Mouse (Mus musculus) cortical plate, adult 2 months (tissue): Measurements from ENCODE around the gene Lmo1. TPM values are rescaled to one million over a fixed set of nuclear protein-coding genes. Genes with fewer than 3 reads are reported as not detected.

Experiments
- H3K27ac ChIP-seq: fragments of 200-500 bp; 2 replicates; pipeline ENCODE4 v1.5.1; 2012; ENCODE audit warnings: low read length, control low read depth, inconsistent platforms; ENCODE audit not compliant: insufficient read depth
- H3K4me1 ChIP-seq: fragments of 200-500 bp; 2 replicates; pipeline ENCODE4 v1.6.1; 2011; ENCODE audit warnings: low read length; ENCODE audit not compliant: control insufficient read depth, insufficient read depth
- H3K4me3 ChIP-seq: fragments of 200-500 bp; 2 replicates; pipeline ENCODE4 v1.5.1; 2011; ENCODE audit warnings: mild to moderate bottlenecking, low read length, control low read depth; ENCODE audit not compliant: insufficient read depth
- CTCF ChIP-seq: fragments of 200-500 bp; IDR thresholded peaks from 2 replicates; pipeline ENCODE4 v1.5.1; 2011; ENCODE audit warnings: mild to moderate bottlenecking, control low read depth, low read length; ENCODE audit not compliant: insufficient read depth; ENCODE audit errors: extremely low read depth
- POLR2A ChIP-seq: fragments of 200-500 bp; IDR thresholded peaks from 2 replicates; pipeline ENCODE4 v1.6.1; 2011; ENCODE audit warnings: mild to moderate bottlenecking, low read length, control low read depth; ENCODE audit not compliant: insufficient read depth; ENCODE audit errors: extremely low read depth
- polyA plus RNA-seq: library from polyadenylated mRNA; depleted of rRNA; stranded (reverse); fragments of >200 nt; gene quantifications from 2 replicates; pipeline ENCODE4 v1.2.3, GENCODE M21; 2012

The Lmo1 gene
- polyA plus RNA-seq, 1 experiment: 24.0 TPM

DNA sequence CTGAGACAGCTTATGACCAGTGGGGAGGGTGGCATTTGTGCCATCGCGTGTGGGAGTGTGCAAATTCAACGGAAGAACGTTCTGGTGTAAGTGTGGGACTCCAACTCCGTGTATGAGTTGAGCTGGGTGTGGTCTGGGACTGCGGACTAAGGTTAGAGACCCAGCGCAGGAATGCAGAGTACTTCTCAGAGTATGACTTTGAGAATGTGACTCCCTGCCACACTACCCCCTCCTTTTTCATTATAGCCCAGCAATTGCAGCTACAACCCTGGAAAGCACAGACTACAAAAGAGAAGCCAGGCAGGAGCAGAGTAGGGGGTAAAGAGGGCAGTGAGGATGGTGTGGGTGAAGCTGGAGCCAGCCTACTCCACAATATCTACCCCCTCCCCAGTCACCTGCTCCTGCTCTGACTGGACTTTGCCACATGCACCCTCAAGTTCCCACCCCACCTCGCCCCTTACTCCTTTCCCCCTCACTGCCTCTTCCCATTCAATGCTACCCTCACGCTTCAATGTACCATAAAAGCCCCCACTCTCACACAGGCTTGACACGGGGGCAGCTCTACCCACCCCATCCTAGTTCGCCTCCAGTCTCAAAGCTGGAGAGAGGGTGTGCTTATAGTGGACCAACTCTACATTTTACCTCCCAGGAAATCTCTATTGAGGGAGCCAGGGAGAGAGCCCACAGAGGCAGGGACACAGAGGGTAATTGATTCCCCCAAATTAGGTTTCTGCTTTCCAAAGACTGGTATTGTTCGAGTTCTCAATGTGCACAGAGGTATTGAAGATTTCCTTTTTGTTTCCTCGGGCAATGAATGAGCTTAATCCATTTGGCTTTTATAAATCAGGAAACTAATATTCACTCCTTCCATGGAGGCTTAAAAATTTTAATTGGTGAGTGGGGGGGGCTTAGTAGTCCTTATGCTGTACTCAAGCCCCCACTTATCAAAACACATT, 941 bp upstream of the Lmo1 start:
- Histone ChIP-seq H3K4me3 (peak overlapping the region; percentile 51), H3K4me1 (peaks cover 3% of the 10 kb centered on the region), H3K27ac (no peak overlapping the region)
- TF ChIP-seq CTCF: no peak
- no peak for TF ChIP-seq POLR2A

DNA sequence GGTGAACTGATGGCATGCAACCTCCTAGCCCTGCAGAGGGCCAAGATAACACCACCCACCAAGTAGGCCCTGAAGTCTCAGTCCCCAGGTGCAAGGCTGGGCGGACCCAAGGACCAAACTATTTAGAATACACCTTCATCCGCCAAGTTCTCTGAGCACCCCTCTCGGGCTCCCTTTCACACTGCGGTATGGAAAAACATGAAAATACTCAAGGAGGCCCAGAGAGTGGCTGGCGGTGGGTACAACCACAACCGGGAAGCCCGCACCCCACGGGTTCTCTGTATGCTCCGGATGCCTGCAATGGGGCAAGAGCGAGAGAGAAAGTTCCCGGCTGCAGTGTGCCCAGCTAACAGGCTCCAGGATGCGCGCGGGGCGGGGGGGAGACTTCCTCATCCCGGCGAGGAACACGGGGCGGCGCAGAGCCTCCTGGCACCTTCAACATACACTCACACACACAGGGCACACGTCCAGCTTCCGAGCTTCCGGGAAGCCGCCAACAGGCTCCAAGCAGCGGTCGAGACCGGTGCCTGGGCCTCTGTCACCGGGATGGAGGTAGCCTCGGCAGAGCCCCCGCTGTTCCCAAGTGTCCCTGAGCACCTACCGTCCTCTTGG, 564 bp downstream of the Lmo1 start:
- Histone ChIP-seq H3K4me1 (peaks cover 3% of the 10 kb centered on the region), H3K27ac (no peak overlapping the region), H3K4me3 (peak overlapping the region; percentile 51)
- TF ChIP-seq CTCF (no peak), POLR2A (no peak)

DNA sequence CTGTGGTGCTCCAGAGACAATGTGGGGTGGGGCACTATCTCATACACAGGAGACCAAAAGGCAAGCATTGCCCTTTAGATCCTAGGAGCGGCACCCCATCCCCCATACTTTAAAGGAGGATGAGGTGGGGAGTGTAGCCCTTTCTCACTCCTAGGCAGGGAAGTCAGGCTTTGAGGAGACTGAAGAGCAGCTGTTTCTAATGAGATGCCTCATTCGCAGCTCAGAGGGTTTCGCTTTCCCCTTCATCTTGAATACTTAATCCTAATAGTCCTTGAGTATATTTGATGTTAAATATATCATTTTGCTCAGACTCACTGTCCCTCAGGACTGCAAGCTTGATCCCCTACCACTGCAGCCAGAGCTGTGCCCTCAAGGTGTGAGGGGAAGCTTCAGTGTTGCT, 3.1 kb downstream of the Lmo1 start:
- TF ChIP-seq POLR2A (no peak), CTCF (no peak)
- H3K27ac ChIP-seq: no peak overlapping the region
- no peak overlapping the region for H3K4me3 ChIP-seq
- H3K4me1 ChIP-seq: peaks cover 3% of the 10 kb centered on the region

DNA sequence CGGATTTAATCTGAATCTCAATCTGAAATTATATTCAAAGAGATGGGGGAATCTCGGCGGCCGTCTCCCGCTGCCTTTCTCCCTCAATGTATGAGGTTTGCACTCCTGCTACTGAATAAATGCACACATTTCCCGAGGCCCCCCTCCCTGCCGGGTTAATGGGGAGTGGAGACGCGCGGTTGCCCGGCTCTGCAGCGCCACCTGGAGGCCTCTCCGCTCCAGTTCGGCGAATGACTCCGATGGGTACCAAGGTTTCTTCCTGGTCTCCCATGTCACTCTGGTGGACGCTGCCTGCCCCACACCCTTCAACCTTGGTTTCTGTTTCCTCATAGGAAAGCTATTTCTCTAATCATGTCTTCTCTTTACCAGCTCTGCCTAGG, 4.6 kb downstream of the Lmo1 start:
- Histone ChIP-seq H3K27ac (no peak overlapping the region), H3K4me3 (peak overlapping the region; percentile 44; the same call in 1 of the 2 replicates), H3K4me1 (peaks cover 3% of the 10 kb centered on the region)
- TF ChIP-seq POLR2A (no peak), CTCF (peak; percentile 75)

DNA sequence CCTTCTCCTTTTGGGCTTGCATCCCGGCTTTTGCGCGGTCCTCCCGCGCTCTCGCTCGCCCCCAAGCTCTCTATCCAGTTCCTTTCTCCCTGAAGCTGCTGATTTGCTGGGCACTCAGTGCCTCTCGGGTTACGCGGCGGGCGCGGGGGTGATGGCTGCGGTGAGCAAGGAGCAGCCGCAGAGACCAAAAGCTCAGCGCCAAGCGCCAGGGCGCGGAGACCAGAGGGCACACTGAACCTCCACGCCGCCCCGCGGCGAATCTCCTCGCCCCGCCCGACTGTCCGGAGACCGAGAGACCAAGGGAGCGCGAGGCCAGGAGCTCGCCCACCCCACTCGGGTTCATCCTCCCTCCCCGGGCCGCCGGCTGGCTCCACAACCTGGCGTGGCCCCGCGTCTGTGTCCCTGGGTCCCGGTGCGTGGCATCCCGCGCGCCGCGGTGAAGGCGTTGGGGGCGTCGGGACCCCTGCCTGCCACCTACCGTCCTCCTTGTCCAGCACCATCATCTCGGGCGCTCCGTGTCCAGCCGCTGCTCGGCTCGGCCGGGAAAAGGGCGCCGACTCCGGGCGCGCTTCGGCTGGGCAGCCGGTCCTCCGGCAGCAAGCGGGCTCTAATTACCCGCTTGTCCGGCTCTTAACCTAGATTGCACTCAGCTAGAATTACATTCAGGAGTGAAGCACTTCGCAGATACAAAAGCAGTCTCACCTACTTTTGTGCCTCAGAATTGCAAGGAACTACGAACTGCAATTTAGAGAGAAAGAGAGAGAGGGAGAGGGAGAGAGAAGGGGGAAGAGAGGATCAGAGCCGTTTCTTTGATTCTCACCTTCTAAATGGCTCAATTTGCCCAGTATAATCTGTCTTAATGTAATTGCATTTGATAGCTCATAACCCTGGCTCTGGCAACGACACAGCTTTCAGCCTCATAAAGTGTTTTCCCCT, 5.2 kb downstream of the Lmo1 start:
- TF ChIP-seq CTCF (no peak), POLR2A (no peak)
- Histone ChIP-seq H3K4me3 (peak overlapping the region; percentile 44), H3K4me1 (0 out of 2 replicates have a peak, but pooled peaks cover 2% of the 10 kb centered on the region), H3K27ac (no peak overlapping the region)

DNA sequence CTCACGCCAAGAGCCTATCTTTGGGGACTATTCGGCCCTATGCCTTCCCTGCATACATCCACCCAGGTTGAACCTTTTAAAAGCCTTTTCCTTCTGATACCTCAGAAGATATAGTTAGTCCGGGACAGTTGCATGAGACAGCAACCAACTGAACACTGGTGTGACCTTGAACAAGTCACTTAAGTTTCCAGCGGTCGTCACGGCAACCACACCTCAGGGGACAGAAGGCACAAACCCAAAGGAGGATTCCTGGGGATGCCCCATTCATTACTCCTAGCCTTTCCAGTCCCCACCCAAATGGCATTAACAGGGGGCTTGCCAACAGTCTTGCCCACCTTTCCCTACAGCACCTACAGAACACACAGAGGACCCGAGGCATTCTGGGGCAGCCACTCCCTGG, 6.3 kb downstream of the Lmo1 start:
- no peak overlapping the region for H3K27ac ChIP-seq
- 0 out of 2 replicates have a peak, but pooled peaks cover 2% of the 10 kb centered on the region for H3K4me1 ChIP-seq
- no peak overlapping the region; the same call in 1 of the 2 replicates for H3K4me3 ChIP-seq
- no peak for TF ChIP-seq POLR2A
- no peak for TF ChIP-seq CTCF

DNA sequence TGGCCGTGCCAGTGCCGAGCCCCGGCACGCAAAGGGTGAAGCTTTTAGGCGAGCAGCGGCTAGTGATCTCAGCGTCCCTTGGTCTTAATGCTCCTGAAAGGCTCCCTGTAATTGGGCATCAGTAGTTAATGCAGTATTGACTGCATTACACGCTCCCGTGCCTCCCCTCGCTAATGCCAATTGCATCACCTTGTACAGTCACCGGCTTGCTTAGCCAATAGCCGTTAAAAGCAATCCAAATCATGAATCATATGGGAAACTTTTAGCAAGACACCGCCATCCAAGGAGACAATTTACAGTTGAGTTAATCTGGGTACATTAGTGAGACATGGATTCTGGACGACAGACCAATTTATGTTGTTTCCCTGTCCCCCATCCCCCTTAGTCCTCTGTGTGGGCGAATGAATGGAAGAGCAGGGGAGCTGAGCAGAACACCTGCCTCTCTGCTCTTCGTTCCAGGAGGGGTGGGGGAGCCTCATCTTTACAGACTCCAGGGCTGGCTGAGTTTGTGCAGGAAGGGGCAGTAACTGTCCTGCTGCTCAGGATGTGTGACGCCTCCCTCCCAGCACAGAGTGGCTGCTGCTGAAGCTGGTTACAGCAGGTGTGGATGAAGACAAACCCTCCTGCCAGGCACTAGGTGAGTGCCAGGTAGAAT, 8.9 kb downstream of the Lmo1 start:
- no peak overlapping the region for H3K27ac ChIP-seq
- 0 out of 2 replicates have a peak, but pooled peaks cover 2% of the 10 kb centered on the region for H3K4me1 ChIP-seq
- H3K4me3 ChIP-seq: no peak overlapping the region
- no peak for TF ChIP-seq POLR2A
- TF ChIP-seq CTCF: no peak

DNA sequence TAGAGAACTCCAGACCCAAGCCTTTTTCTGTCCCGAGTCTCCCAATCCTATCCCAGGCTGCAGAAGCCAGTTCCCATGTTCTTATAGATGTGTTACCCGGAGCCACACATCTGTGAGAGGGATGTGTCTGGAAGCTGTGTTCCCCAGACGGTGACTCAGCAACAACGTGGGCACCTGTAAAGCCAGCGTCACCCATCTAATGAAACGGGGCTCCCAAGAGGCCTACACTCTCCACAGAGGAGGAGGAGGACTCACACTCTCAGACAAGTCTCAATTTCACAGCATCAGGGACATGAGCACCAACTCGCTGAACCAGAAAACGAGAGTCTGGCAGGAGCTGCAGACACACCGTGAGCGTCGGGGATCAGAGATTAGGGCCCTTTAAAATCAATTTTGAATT, 20.7 kb downstream of the Lmo1 start:
- H3K4me3 ChIP-seq: no peak overlapping the region
- H3K4me1 ChIP-seq: 0 out of 2 replicates have a peak, but pooled peaks cover 2% of the 10 kb centered on the region
- TF ChIP-seq POLR2A: no peak
- TF ChIP-seq CTCF: no peak
- H3K27ac ChIP-seq: no peak overlapping the region
